Mouse (Mus musculus) small intestine, adult 2 months (tissue): Measurements from ENCODE around the gene Pam.

Source experiments
- CTCF ChIP-seq: fragments of 200-500 bp; IDR thresholded peaks from 2 replicates; pipeline ENCODE4 v1.5.1; 2012; ENCODE audit warnings: low read depth, mild to moderate bottlenecking, control low read depth, inconsistent platforms, low read length, moderate library complexity, mixed read lengths; ENCODE audit not compliant: insufficient replicate concordance, insufficient read length; ENCODE audit errors: extremely low read depth
- POLR2A ChIP-seq: fragments of 200-500 bp; IDR thresholded peaks from 2 replicates; pipeline ENCODE4 v1.6.1; 2012; ENCODE audit warnings: low read depth, mild to moderate bottlenecking, control low read depth, inconsistent platforms, low read length, moderate library complexity

DNA sequence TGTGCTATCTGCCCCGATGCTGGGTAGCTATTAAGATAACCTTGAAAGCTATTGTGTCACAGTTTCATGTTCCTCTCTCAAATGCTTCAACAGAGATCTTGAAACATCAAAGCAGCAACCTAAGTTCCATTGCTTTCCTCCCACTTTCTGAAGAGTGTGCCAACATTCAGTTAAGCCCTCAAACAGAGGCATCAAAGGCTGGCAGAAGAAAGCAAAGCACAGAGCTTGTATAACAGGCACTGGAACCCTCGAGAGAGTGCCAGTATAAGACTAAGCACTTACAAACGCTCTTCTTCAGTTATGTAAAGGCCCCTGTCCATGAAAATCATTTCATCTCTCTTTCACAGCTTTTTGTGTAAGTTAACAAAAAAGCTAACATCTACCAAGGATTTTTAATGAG is 241.2 kb downstream of the Pam start:
- TF ChIP-seq CTCF = no peak
- no peak for TF ChIP-seq POLR2A
